Mouse (Mus musculus) CH12.LX (cell line): ENCODE data around the gene Arhgap45. TPM values are rescaled to one million over a fixed set of nuclear protein-coding genes. Genes with fewer than 3 reads are reported as not detected.
A peak's percentile ranks its signal among the peaks of the same experiment; 100 is the strongest.
"Not testable (repeated sequence)": the region's sequence is repeated elsewhere in the genome, so short reads cannot be mapped to it uniquely, and the experiment has no call there.

ENCODE experiments used
- DNase-seq: peaks from one replicate; pipeline ENCODE4 v3.0.0-alpha.2; 2013; ENCODE audit errors: extremely low read depth
- H3K27ac ChIP-seq: 2 replicates; pipeline ENCODE4 v1.5.1; 2012; ENCODE audit warnings: low read depth, mild to moderate bottlenecking, control low read depth, moderate library complexity; ENCODE audit not compliant: insufficient read depth
- H3K27me3 ChIP-seq: replicated peaks from 2 replicates; pipeline ENCODE3; 2012; ENCODE audit warnings: inconsistent platforms
- H3K36me3 ChIP-seq, 2 experiments: replicated peaks in 1 of 2; 2 replicates each; pipeline versions ENCODE3 to v1.6.1; 2012; ENCODE audit warnings: inconsistent platforms in 1 of 2, low read length in 1 of 2, mild to moderate bottlenecking in 1 of 2, mixed read lengths in 1 of 2, moderate library complexity in 1 of 2; ENCODE audit not compliant: control insufficient read depth in 1 of 2, insufficient read depth in 1 of 2
- H3K4me1 ChIP-seq, 2 experiments: 2 replicates each; pipeline ENCODE4 v1.6.1; 2012; ENCODE audit warnings: inconsistent platforms in 1 of 2, moderate library complexity in 1 of 2; ENCODE audit not compliant: insufficient read depth in 2 of 2, control insufficient read depth in 1 of 2
- H3K4me2 ChIP-seq: 2 replicates; pipeline ENCODE4 v1.6.1; 2012; ENCODE audit warnings: low read depth, mild to moderate bottlenecking, control low read depth; ENCODE audit not compliant: poor library complexity, insufficient read depth, severe bottlenecking
- H3K4me3 ChIP-seq, 3 experiments: fragments of 150-350 bp in 1 of 3; sonication (generic) in 1 of 3; replicated peaks in 1 of 3; 2 replicates each; pipeline versions ENCODE3 to v1.5.1; 2011 to 2012; ENCODE audit warnings: low read depth in 2 of 3, low read length in 2 of 3, mild to moderate bottlenecking in 2 of 3, moderate library complexity in 2 of 3, control low read depth in 1 of 3, improper control_type of control experiment in 1 of 3, inconsistent platforms in 1 of 3, mixed read lengths in 1 of 3; ENCODE audit not compliant: poor library complexity in 1 of 3
- H3K79me2 ChIP-seq: replicated peaks from 2 replicates; pipeline ENCODE4 v1.6.1; 2012; ENCODE audit warnings: mild to moderate bottlenecking, moderate library complexity; ENCODE audit not compliant: control insufficient read depth, poor library complexity, insufficient read depth, severe bottlenecking; ENCODE audit errors: extremely low read depth
- H3K9ac ChIP-seq: 2 replicates; pipeline ENCODE4 v1.6.1; 2012; ENCODE audit warnings: low read depth, mild to moderate bottlenecking, control low read depth, moderate library complexity; ENCODE audit not compliant: insufficient read depth
- H3K9me3 ChIP-seq: replicated peaks from 2 replicates; pipeline ENCODE3; 2012; ENCODE audit warnings: low read length, inconsistent platforms, mixed read lengths
- CHD1 ChIP-seq: IDR thresholded peaks from 2 replicates; pipeline ENCODE4 v1.6.1; 2012; ENCODE audit warnings: low read depth, low read length, improper control_type of control experiment, inconsistent platforms
- CHD2 ChIP-seq: IDR thresholded peaks from 2 replicates; pipeline ENCODE4 v1.6.1; 2011; ENCODE audit warnings: low read length, improper control_type of control experiment
- E2F4 ChIP-seq: IDR thresholded peaks from 2 replicates; pipeline ENCODE4 v1.6.1; 2011; ENCODE audit warnings: low read depth, low read length, improper control_type of control experiment; ENCODE audit not compliant: insufficient replicate concordance
- ELF1 ChIP-seq: IDR thresholded peaks from 2 replicates; pipeline ENCODE4 v1.6.1; 2014; ENCODE audit warnings: low read depth, mild to moderate bottlenecking, inconsistent platforms, low read length, improper control_type of control experiment
- ETS1 ChIP-seq: conservative IDR thresholded peaks from 2 replicates; pipeline ENCODE4 v1.6.1; 2012; ENCODE audit warnings: low read depth, mild to moderate bottlenecking, inconsistent platforms, low read length, improper control_type of control experiment, moderate library complexity
- GABPA ChIP-seq: IDR thresholded peaks from 2 replicates; pipeline ENCODE4 v1.6.1; 2012; ENCODE audit warnings: low read depth, low read length, improper control_type of control experiment, inconsistent platforms; ENCODE audit not compliant: insufficient replicate concordance
- JUN ChIP-seq: IDR thresholded peaks from 2 replicates; pipeline ENCODE4 v1.6.1; 2011; ENCODE audit warnings: low read depth, mild to moderate bottlenecking, low read length, improper control_type of control experiment, moderate library complexity; ENCODE audit not compliant: insufficient read depth
- JUND ChIP-seq: conservative IDR thresholded peaks from 2 replicates; pipeline ENCODE4 v1.6.1; 2011; ENCODE audit warnings: low read depth, low read length, improper control_type of control experiment
- KAT2A ChIP-seq: IDR thresholded peaks from 2 replicates; pipeline ENCODE4 v1.6.1; 2012; ENCODE audit warnings: low read length, improper control_type of control experiment, inconsistent platforms; ENCODE audit not compliant: insufficient replicate concordance
- MXI1 ChIP-seq: IDR thresholded peaks from 2 replicates; pipeline ENCODE4 v1.6.1; 2011; ENCODE audit warnings: mild to moderate bottlenecking, low read depth, low read length, improper control_type of control experiment
- NELFE ChIP-seq: IDR thresholded peaks from 2 replicates; pipeline ENCODE4 v1.6.1; 2011; ENCODE audit warnings: low read depth, low read length, improper control_type of control experiment
- NRF1 ChIP-seq: IDR thresholded peaks from 2 replicates; pipeline ENCODE4 v1.6.1; 2014; ENCODE audit warnings: low read depth, mild to moderate bottlenecking, inconsistent platforms, low read length, improper control_type of control experiment, moderate library complexity
- POLR2A ChIP-seq: IDR thresholded peaks from 2 replicates; pipeline ENCODE4 v1.6.1; 2011; ENCODE audit warnings: low read depth, mild to moderate bottlenecking, improper control_type of control experiment, low read length
- RCOR1 ChIP-seq: conservative IDR thresholded peaks from 2 replicates; pipeline ENCODE4 v1.6.1; 2012; ENCODE audit warnings: low read depth, mild to moderate bottlenecking, inconsistent platforms, low read length, improper control_type of control experiment
- TBP ChIP-seq: conservative IDR thresholded peaks from 2 replicates; pipeline ENCODE4 v1.6.1; 2011; ENCODE audit warnings: low read depth, low read length, improper control_type of control experiment
- TCF12 ChIP-seq: IDR thresholded peaks from 2 replicates; pipeline ENCODE4 v1.6.1; 2014; ENCODE audit warnings: low read depth, mild to moderate bottlenecking, inconsistent platforms, low read length, improper control_type of control experiment
- USF2 ChIP-seq: conservative IDR thresholded peaks from 2 replicates; pipeline ENCODE4 v1.6.1; 2011; ENCODE audit warnings: low read depth, low read length, improper control_type of control experiment
- ZNF384 ChIP-seq: IDR thresholded peaks from 2 replicates; pipeline ENCODE4 v1.6.1; 2012; ENCODE audit warnings: low read depth, low read length, improper control_type of control experiment, inconsistent platforms
- dilution Hi-C: fragments of 300-500 bp; cut with MboI; formaldehyde crosslinking; loops from 2 replicates; pipeline ENCODE4 v1.14.3; 2020; ENCODE audit warnings: low sequenced_read_pairs; ENCODE audit not compliant: extremely low pct_unique_long_range_greater_than_20kb, extremely low pct_ligation_motif_present
- in situ Hi-C: fragments of 300-500 bp; cut with MboI; formaldehyde crosslinking; loops from 3 replicates; pipeline ENCODE4 v1.14.3; 2019; ENCODE audit warnings: low sequenced_read_pairs, low pct_ligation_motif_present, low pct_unique_long_range_greater_than_20kb, mixed read lengths
- polyA plus RNA-seq: library from polyadenylated mRNA; unstranded; fragments of >175 nt; gene quantifications from 2 replicates; pipeline ENCODE4 v1.2.1, GENCODE M21; 2012; ENCODE audit warnings: low read depth; ENCODE audit not compliant: insufficient read length
- total RNA-seq, 2 experiments: library from RNA; depleted of rRNA; stranded (reverse); fragments of 300-350 nt in 1 of 2; fragments of >200 nt in 1 of 2; gene quantifications; 2 replicates each; pipeline ENCODE4 v1.2.3; 2012 to 2014

The Arhgap45 gene
- total and polyA plus RNA-seq, 3 experiments = 10.3 to 25.9 (median 20.2) TPM

DNA sequence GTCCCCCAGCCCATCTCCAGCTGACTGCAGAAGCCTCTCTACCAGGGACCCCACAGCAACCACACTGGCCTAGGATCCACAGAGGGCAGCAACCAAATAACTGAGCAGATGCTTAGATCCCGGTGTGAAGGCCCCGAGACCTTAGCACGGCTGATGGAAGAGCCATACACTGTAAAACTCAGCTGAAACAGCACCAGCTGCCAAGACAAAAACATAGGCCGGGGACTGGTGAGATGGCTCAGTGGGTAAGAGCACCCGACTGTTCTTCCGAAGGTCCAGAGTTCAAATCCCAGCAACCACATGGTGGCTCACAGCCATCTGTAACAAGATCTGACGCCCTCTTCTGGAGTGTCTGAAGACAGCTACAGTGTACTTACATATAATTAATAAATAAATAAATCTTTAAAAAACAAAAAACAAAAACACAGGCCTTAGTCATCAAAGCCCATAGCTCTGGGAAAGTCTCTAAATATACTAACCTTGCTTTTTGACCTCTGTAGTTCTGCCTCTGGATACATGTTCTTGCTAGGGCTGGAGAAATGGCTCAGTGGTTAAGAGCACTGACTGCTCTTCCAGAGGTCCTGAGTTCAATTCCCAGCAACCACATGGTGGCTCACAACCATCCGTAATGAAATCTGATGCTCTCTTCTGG lies 25.1 kb downstream of the Arhgap45 start:
- in situ Hi-C loops, H3K4me3 ChIP-seq, DNase-seq, dilution Hi-C loops, H3K4me2 ChIP-seq, H3K9ac ChIP-seq, H3K27me3 ChIP-seq, H3K27ac ChIP-seq, H3K9me3 ChIP-seq: not testable (repeated sequence)
- Histone ChIP-seq H3K36me3 (peaks cover 20 to 22% of the 10 kb centered on the region in 2 experiments), H3K79me2 (peaks cover 20% of the 10 kb centered on the region), H3K4me1 (peaks cover 6 to 24% of the 10 kb centered on the region in 2 experiments)
- TF ChIP-seq TBP = peak; percentile 80

DNA sequence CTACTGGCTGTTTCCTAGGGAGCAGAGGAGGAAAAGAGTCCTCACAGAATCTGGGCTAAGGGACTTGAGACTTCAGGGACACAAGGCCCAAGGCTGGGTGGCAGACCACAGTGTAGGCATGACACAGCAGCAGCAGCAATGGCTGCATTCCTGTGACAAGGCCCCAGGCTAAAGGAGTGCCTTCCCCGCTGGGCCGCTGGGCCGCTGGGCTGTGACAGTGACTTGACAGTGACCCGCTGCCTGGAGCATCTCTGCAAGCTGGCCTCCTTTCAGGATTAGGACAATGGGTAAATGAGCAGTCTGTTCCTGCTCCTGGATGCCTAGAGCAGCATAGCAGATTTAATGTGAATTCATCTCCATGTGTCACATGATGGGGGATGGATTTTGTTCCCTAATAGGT lies 27.6 kb downstream of the Arhgap45 start:
- Histone ChIP-seq H3K4me1 (peaks cover 5 to 23% of the 10 kb centered on the region in 2 experiments), H3K4me2 (no peak overlapping the region), H3K36me3 (no peaks in the 10 kb centered on the region), H3K27ac (no peak overlapping the region), H3K27me3 (no peaks in the 10 kb centered on the region), H3K4me3 (no peak overlapping the region), H3K9me3 (no peaks in the 10 kb centered on the region), H3K79me2 (peaks cover 4% of the 10 kb centered on the region), H3K9ac (no peak overlapping the region)
- TF ChIP-seq ETS1 = no peak
- no peak for TF ChIP-seq NRF1
- TF ChIP-seq JUND = no peak
- no peak for TF ChIP-seq GABPA
- TF ChIP-seq NELFE = no peak
- no peak for TF ChIP-seq USF2
- no peak for TF ChIP-seq RCOR1
- no peak for TF ChIP-seq CHD2
- TF ChIP-seq TCF12 = no peak
- no peak for TF ChIP-seq JUN
- no peak for TF ChIP-seq ELF1
- no peak for TF ChIP-seq KAT2A
- no peak for TF ChIP-seq E2F4
- no peak for TF ChIP-seq CHD1
- no peak for TF ChIP-seq ZNF384
- no peak for TF ChIP-seq POLR2A
- TF ChIP-seq MXI1 = no peak
- dilution Hi-C loops = no loop called here
- in situ Hi-C loops = no loop called here
- no peak for DNase-seq

DNA sequence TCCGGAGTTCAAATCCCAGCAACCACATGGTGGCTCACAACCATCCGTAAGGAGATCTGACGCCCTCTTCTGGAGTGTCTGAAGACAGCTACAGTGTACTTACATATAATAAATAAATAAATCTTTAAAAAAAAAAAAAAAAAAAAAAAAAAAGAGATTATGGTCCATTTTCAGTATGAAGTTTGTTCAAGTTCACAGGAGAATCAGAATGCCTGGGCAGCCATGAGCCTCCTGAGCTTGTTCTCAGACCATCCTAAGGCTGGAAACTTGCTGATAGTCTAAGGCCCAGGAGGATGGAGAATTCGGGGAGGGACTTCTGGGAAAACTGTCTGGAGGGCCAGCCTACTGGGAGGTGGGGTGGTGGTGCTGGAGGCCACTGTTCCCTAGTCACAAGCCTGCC lies 28.9 kb downstream of the Arhgap45 start:
- in situ Hi-C loops, H3K4me2 ChIP-seq, DNase-seq, H3K36me3 ChIP-seq, H3K27ac ChIP-seq, H3K9me3 ChIP-seq, H3K4me3 ChIP-seq, dilution Hi-C loops, H3K79me2 ChIP-seq, H3K9ac ChIP-seq, H3K27me3 ChIP-seq: not testable (repeated sequence)
- peaks cover 5 to 31% of the 10 kb centered on the region in 2 experiments for H3K4me1 ChIP-seq
